Mouse (Mus musculus) cerebellum, adult 2 months (tissue): ENCODE results near the gene Cnot10. TPM values are rescaled to one million over a fixed set of nuclear protein-coding genes. Genes with fewer than 3 reads are reported as not detected.

ENCODE experiments used
- DNase-seq, 2 experiments: peaks; one replicate each; pipeline ENCODE4 v3.0.0; 2021
- H3K27ac ChIP-seq: fragments of 200-500 bp; 2 replicates; pipeline ENCODE4 v1.5.1; 2012; ENCODE audit warnings: low read length, control low read depth, inconsistent platforms; ENCODE audit not compliant: insufficient read depth
- H3K27me3 ChIP-seq: fragments of 200-500 bp; 2 replicates; pipeline ENCODE4 v1.6.1; 2012; ENCODE audit warnings: inconsistent platforms, mild to moderate bottlenecking, low read length, moderate library complexity; ENCODE audit not compliant: control insufficient read depth, insufficient read depth
- H3K4me1 ChIP-seq: fragments of 200-500 bp; 2 replicates; pipeline ENCODE4 v1.6.1; 2011; ENCODE audit warnings: low read length; ENCODE audit not compliant: control insufficient read depth, insufficient read depth
- H3K4me3 ChIP-seq: fragments of 200-500 bp; replicated peaks from 2 replicates; pipeline ENCODE3; 2011; ENCODE audit warnings: mild to moderate bottlenecking, low read depth, low read length, control low read depth; ENCODE audit not compliant: insufficient read depth
- CTCF ChIP-seq: fragments of 200-500 bp; IDR thresholded peaks from 2 replicates; pipeline ENCODE4 v1.5.1; 2011; ENCODE audit warnings: low read depth, mild to moderate bottlenecking, control low read depth, low read length, moderate library complexity, borderline replicate concordance; ENCODE audit not compliant: insufficient read depth
- POLR2A ChIP-seq: fragments of 200-500 bp; IDR thresholded peaks from 2 replicates; pipeline ENCODE4 v1.6.1; 2011; ENCODE audit warnings: low read length, control low read depth, borderline replicate concordance; ENCODE audit not compliant: insufficient read depth
- WGBS: fragments of 180-500 bp; shearing (Covaris S2); methylation state at CpG from one replicate; pipeline ENCODE4 v1.1.7; 2018; 5-methylcytosine and 5-hydroxymethylcytosine counted together
- polyA plus RNA-seq: library from polyadenylated mRNA; depleted of rRNA; stranded (reverse); fragments of >200 nt; gene quantifications from 2 replicates; pipeline ENCODE4 v1.2.3, GENCODE M21; 2012

The Cnot10 gene
- polyA plus RNA-seq, 1 experiment: 69.7 TPM

DNA sequence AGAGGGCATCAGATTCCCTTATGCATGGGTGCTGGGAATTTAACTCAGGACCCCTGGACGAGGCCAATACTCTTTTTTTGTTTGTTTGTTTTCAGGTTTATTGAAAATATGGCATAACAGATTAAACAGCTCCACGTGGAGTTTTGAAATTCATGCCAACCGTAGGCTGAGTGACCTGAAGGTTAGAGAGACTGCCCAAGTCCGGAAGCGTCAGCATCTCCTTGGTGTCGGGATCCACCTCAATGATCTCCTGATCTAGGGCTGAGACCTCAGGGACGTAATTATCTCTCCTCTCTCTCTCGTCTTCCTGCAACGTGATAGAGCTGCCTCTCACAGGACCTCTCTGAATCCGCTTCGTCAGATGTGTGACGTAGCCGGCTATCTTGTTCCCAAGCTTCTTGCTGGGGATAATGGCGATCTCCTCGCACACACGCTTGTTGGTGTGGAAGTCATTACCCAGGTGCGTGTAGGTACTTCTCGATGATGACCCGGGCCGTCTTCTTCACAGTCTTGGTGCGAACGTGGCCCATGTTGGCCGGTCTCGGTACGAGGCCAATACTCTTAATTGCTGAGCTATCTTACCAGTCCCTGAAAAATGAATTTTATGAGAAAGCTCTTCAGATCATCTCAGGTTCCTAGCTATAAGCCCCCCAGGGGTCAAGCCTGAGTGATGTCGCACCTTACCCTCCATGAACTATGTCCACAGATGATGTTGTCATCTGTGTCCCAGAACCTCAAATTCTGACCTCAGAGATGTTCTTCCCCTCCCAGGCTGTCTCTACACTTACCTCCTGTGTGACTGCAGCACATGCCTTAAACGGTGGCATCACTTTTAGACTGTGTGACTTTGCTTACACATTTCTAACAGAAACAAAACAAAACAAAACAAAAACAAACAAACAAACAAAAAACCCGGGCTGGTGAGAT is 7.8 kb upstream of the Cnot10 start:
- no peak for DNase-seq
- no peak for TF ChIP-seq CTCF
- no peak for TF ChIP-seq POLR2A
- WGBS: 82% methylated on average over 28 of the region's 28 CpGs
- no peak overlapping the region for H3K27ac ChIP-seq
- no peaks in the 10 kb centered on the region for H3K27me3 ChIP-seq
- H3K4me1 ChIP-seq: no peaks in the 10 kb centered on the region
- no peak overlapping the region for H3K4me3 ChIP-seq

DNA sequence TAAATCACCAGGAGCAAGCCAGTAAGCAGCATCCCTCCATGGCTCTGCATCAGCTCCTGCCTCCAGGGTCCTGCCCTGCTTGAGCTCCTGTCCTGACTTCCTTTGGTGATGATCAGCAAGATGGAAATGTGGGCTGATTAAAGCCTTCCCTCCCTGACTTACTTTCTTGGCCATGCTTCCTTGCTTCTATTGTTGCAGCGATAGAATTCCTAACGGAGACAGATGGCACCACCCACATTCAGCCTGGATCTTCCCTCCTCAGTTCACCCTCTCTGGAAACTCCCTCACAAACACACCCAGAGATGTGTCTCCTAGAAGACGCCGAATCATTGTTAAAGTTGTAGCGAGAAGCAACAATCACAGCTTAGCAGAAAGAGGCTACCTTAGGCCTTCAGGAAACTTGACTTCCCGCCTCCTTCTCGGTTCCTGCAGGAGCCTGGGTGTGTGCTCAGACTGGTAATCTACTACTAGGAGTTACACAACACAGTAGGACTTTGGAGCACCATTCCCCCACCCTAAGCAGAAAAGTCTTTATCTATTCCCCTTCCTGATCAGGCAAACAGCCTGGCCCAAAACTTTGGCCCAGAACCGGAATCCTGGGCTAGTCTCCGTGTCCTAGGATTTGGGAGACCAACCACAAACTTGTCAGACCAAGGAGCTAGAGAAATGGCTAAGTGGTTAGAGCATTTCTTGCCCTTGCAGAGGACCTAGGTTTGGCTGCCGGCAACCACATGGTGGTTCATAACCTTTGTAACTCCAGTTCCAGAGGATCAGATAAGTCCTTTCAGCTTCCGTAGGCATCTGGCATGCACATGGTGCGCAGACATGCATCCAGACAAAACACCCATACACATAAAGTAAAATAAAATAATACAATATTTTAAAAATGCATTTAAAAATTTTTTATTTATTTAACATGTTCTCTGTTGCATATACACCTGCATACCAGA is 6.8 kb upstream of the Cnot10 start:
- DNase-seq: no peak
- 83% methylated on average over 12 of the region's 12 CpGs for WGBS
- Histone ChIP-seq H3K4me1 (no peaks in the 10 kb centered on the region), H3K27ac (no peak overlapping the region), H3K27me3 (no peaks in the 10 kb centered on the region), H3K4me3 (no peak overlapping the region)
- TF ChIP-seq CTCF (no peak), POLR2A (no peak)

DNA sequence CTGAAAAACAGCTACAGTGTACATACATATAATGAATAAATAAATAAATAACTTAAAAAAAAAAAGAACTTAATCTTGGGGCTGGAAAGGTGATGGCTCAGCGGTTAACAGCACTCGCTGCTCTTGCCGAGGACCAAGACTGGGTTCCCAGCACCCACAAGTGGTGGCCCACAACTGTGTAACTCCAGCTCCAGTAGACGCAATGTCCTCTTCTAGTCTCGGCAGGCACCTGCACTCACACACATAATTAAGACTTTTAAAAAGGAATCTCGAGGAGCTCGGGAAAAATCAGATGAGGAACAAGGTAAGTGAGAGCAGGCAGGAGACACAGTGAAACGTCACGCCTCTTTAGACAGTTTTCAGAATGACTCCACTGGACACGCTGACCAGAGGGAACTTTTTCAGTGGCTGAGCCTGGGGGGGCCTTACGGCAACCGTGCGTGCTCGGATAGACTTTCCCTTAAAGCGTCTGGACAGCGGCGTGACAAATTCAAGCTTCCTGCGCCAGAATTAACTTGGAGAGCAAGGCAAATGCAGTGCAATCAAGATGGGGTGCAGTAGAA is 717 bp downstream of the Cnot10 start:
- peak in 1 of 2 experiments; percentile 18 for DNase-seq
- 13% methylated on average over 18 of the region's 18 CpGs for WGBS
- TF ChIP-seq POLR2A (no peak), CTCF (no peak)
- H3K4me3 ChIP-seq: peak overlapping the region; percentile 81
- 0 out of 2 replicates have a peak, but pooled peaks cover 6% of the 10 kb centered on the region for H3K4me1 ChIP-seq
- H3K27me3 ChIP-seq: no peaks in the 10 kb centered on the region
- peak overlapping the region; percentile 51; the same call in 1 of the 2 replicates for H3K27ac ChIP-seq

DNA sequence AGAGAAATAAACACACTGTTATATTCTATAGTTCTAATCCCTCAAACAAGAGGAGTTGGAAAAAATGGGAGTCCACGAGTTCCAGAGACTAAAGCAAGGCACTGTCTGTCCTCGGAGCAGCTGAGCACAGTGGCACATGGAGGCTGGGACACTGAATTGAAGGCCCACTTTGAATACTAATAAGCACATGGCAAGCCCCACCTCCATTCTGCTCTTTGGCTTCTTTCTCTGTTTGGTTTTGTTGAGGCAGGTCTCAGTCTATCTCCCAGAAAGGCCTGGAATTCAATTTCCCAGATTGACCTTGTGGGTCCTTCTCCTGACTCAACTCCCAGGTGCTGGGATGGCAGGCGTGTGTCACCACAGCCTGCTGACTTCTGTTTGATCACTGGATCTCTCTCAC is 3.2 kb downstream of the Cnot10 start:
- 68% methylated on average over 3 of the region's 3 CpGs for WGBS
- no peaks in the 10 kb centered on the region for H3K27me3 ChIP-seq

DNA sequence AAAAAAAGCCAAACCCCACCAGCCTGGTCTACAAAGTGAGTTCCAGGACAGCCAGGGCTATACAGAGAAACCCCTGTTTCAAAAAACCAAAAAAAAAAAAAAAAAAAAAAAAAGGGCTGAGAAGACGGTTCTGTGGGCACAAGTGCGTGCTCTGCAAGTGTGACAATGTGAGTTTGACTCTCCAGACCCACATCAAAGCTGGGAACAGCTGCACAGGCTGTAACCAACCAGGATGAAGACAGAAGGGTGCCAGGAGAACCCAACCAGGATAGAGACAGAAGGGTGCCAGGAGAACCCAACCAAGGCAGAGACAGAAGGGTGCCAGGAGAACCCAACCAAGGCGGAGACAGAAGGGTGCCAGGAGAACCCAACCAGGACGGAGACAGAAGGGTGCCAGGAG is 3.8 kb downstream of the Cnot10 start:
- DNase-seq: no peak
- Histone ChIP-seq H3K4me1 (0 out of 2 replicates have a peak, but pooled peaks cover 6% of the 10 kb centered on the region), H3K27me3 (no peaks in the 10 kb centered on the region), H3K4me3 (no peak overlapping the region), H3K27ac (peak overlapping the region; percentile 39; the same call in 1 of the 2 replicates)
- WGBS: 72% methylated on average over 4 of the region's 4 CpGs
- TF ChIP-seq CTCF (no peak), POLR2A (no peak)

More for the DNA sequence above, 3.2 kb downstream of the Cnot10 start:
- no peak overlapping the region for H3K27ac ChIP-seq
- 0 out of 2 replicates have a peak, but pooled peaks cover 6% of the 10 kb centered on the region for H3K4me1 ChIP-seq
- no peak overlapping the region for H3K4me3 ChIP-seq
- TF ChIP-seq POLR2A (no peak), CTCF (no peak)
- DNase-seq: no peak

DNA sequence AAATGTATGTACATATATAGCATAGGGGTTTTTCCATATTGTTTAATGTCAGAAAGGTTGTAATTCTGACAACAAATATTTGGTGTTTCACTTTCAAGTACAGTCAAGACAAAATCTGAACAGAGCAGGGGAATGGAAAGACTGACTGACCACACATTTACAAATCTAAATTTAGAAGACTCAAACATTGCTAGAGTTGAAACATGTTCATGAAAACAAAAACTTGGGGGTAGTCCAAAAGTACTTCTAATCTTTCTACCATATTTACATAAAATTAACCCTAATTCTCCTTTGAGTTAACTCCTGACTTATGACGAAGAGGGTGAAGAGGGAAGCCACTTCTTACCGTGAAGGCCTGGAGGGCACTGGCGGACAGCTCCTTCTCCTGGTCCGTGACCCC is 7.7 kb downstream of the Cnot10 start:
- WGBS: 79% methylated on average over 4 of the region's 4 CpGs
- H3K4me1 ChIP-seq: 0 out of 2 replicates have a peak, but pooled peaks cover 4% of the 10 kb centered on the region
- H3K4me3 ChIP-seq: no peak overlapping the region

DNA sequence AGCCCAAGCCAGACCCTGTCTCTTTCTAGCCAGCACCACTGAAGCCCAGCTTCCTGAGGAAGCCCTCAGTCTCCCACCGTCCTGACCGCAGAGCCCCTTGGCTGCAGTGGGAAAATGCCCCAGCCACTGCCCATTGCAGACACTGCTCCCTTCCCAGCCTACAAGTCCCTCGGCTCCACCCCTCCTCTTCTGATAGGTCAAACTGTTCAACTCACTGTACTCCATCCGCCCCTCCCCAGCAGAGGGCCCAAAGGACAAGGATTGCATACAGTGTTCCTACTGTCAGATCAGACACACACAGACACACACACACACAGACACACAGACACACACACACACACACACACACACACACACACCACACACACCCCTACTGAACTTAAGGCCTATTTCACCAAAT is 13.3 kb downstream of the Cnot10 start:
- Histone ChIP-seq H3K4me3 (no peak overlapping the region), H3K4me1 (no peaks in the 10 kb centered on the region), H3K27me3 (no peaks in the 10 kb centered on the region), H3K27ac (no peak overlapping the region)
- DNase-seq: no peak
- 72% methylated on average over 4 of the region's 4 CpGs for WGBS
- TF ChIP-seq CTCF (no peak), POLR2A (no peak)

More for the DNA sequence above, 7.7 kb downstream of the Cnot10 start:
- no peak for DNase-seq
- no peaks in the 10 kb centered on the region for H3K27me3 ChIP-seq
- TF ChIP-seq CTCF: no peak
- H3K27ac ChIP-seq: no peak overlapping the region
